Mouse (Mus musculus) urinary bladder, postnatal 4 days (tissue): ENCODE measurements around the gene Trem3.

ENCODE experiments used
- DNase-seq, 2 experiments: peaks; one replicate each; pipeline ENCODE4 v3.0.0; 2021 to 2022; ENCODE audit warnings: low spot score in 2 of 2

Gene Trem3

GRCm38 (mm10) chr17:48247221-48247928, at the start of gene Trem3:
Gene Trem3, plus strand, starts transcription at chr17:48247777.
- DNase-seq = peak; percentile 11 to 58

GRCm38 (mm10) chr17:48203086-48203485, 44.5 kb upstream of the Trem3 start:
- DNase-seq = peak in 1 of 2 experiments; percentile 36

- peak in 1 of 2 experiments; percentile 55 for DNase-seq
These were observed 35.0 kb upstream of the Trem3 start for GRCm38 (mm10) chr17:48212596-48212995.

GRCm38 (mm10) chr17:48213511-48213910, 34.1 kb upstream of the Trem3 start:
- DNase-seq = peak in 1 of 2 experiments; percentile 50

- peak in 1 of 2 experiments; percentile 4 for DNase-seq
These were observed 32.1 kb upstream of the Trem3 start for GRCm38 (mm10) chr17:48215429-48215828.

GRCm38 (mm10) chr17:48230680-48231079, 16.9 kb upstream of the Trem3 start:
- peak in 1 of 2 experiments; percentile 50 for DNase-seq

GRCm38 (mm10) chr17:48232518-48232917, 15.1 kb upstream of the Trem3 start, which contains the start of gene Trem1:
Gene Trem1, plus strand, starts transcription at chr17:48232768.
- peak in 1 of 2 experiments; percentile 5 for DNase-seq

GRCm38 (mm10) chr17:48233789-48234188, 13.8 kb upstream of the Trem3 start:
- peak in 1 of 2 experiments; percentile 10 for DNase-seq

GRCm38 (mm10) chr17:48234550-48234949, 13.0 kb upstream of the Trem3 start:
- DNase-seq = peak in 1 of 2 experiments; percentile 1

GRCm38 (mm10) chr17:48235773-48236370, 11.7 kb upstream of the Trem3 start:
- peak in 1 of 2 experiments; percentile 32 for DNase-seq

- DNase-seq = peak in 1 of 2 experiments; percentile 54
These were observed 10.0 kb upstream of the Trem3 start for GRCm38 (mm10) chr17:48237621-48238020.

GRCm38 (mm10) chr17:48249039-48249438, 1.5 kb downstream of the Trem3 start:
- DNase-seq = no peak

GRCm38 (mm10) chr17:48249501-48249900, 1.9 kb downstream of the Trem3 start:
- DNase-seq = peak in 1 of 2 experiments; percentile 57

GRCm38 (mm10) chr17:48250631-48251030, 3.1 kb downstream of the Trem3 start:
- DNase-seq = no peak

- no peak for DNase-seq
These were observed 9.0 kb downstream of the Trem3 start for GRCm38 (mm10) chr17:48256575-48256974.

- no peak for DNase-seq
These were observed 14.3 kb downstream of the Trem3 start for GRCm38 (mm10) chr17:48261868-48262267.

GRCm38 (mm10) chr17:48263741-48264362, 16.3 kb downstream of the Trem3 start, which contains the start of gene Treml4:
Gene Treml4, plus strand, starts transcription at chr17:48264295.
- no peak for DNase-seq

- DNase-seq = no peak
These were observed 17.1 kb downstream of the Trem3 start for GRCm38 (mm10) chr17:48264662-48265061.

- no peak for DNase-seq
These were observed 18.6 kb downstream of the Trem3 start for GRCm38 (mm10) chr17:48266138-48266537.

GRCm38 (mm10) chr17:48266610-48267304, 19.2 kb downstream of the Trem3 start:
- DNase-seq = no peak

- no peak for DNase-seq
These were observed 20.0 kb downstream of the Trem3 start for GRCm38 (mm10) chr17:48267591-48267990.

GRCm38 (mm10) chr17:48268276-48268675, 20.7 kb downstream of the Trem3 start:
- DNase-seq = no peak
